Mouse (Mus musculus) bone marrow, adult 2 months (tissue): Measurements from ENCODE around the gene Pnliprp1.

Source experiments
- CTCF ChIP-seq: fragments of 200-500 bp; IDR thresholded peaks from 2 replicates; pipeline ENCODE4 v1.5.1; 2011; ENCODE audit warnings: low read length, control low read depth; ENCODE audit not compliant: control insufficient read depth, insufficient read depth
- POLR2A ChIP-seq: fragments of 200-500 bp; IDR thresholded peaks from 2 replicates; pipeline ENCODE4 v1.6.1; 2011; ENCODE audit warnings: low read depth, mild to moderate bottlenecking, control low read depth, low read length, borderline replicate concordance; ENCODE audit not compliant: control insufficient read depth

DNA sequence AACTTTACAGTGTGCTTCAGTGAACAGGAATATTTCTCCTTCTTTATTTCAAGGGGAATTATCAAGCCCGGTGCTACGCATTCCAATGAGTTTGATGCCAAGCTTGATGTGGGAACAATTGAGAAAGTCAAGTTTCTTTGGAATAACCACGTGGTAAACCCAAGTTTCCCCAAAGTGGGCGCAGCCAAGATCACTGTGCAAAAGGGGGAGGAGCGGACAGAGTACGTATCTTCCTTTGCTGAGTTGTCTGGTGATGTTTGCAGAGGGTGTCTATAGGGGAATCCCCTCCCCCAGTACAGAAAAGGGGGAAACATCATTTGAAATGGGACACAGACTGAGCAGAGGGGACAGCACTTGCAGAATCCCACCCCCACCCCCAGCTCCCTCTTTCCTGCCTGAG is 12.3 kb downstream of the Pnliprp1 start:
- no peak for TF ChIP-seq CTCF
- TF ChIP-seq POLR2A = no peak
